Mouse (Mus musculus) hindbrain, embryonic 15.5 days (tissue): ENCODE results near the gene Sycp2. TPM values are rescaled to one million over a fixed set of nuclear protein-coding genes. Genes with fewer than 3 reads are reported as not detected.

Source experiments
- ATAC-seq: fragments of 200-750 bp; cut with Nextera tagmentation; 2 replicates; pipeline ENCODE4 v1.8.0; 2017; ENCODE audit warnings: low read depth, moderate number of reproducible peaks, moderate TSS enrichment; ENCODE audit not compliant: low FRiP score
- H3K27ac ChIP-seq: fragments of 300-500 bp; sonication (generic); replicated peaks from 2 replicates; pipeline ENCODE4 v1.5.1; 2015; ENCODE audit warnings: mild to moderate bottlenecking, inconsistent platforms
- H3K27me3 ChIP-seq: fragments of 300-500 bp; sonication (generic); 2 replicates; pipeline ENCODE4 v1.6.1; 2015; ENCODE audit warnings: control low read depth, inconsistent platforms
- H3K36me3 ChIP-seq: fragments of 300-500 bp; sonication (generic); 2 replicates; pipeline ENCODE4 v1.6.1; 2015; ENCODE audit warnings: control low read depth, inconsistent platforms
- H3K4me1 ChIP-seq: fragments of 300-500 bp; sonication (generic); replicated peaks from 2 replicates; pipeline ENCODE4 v1.6.1; 2015; ENCODE audit warnings: control low read depth, inconsistent platforms
- H3K4me2 ChIP-seq: fragments of 300-500 bp; sonication (generic); 2 replicates; pipeline ENCODE4 v1.6.1; 2015; ENCODE audit warnings: moderate library complexity, mild to moderate bottlenecking, inconsistent platforms
- H3K4me3 ChIP-seq: fragments of 300-500 bp; sonication (generic); 2 replicates; pipeline ENCODE4 v1.5.1; 2015; ENCODE audit warnings: mild to moderate bottlenecking, inconsistent platforms
- H3K9ac ChIP-seq: fragments of 300-500 bp; sonication (generic); 2 replicates; pipeline ENCODE4 v1.6.1; 2015; ENCODE audit warnings: inconsistent platforms
- H3K9me3 ChIP-seq: fragments of 300-500 bp; sonication (generic); 2 replicates; pipeline ENCODE4 v1.6.1; 2016; ENCODE audit warnings: control low read depth, inconsistent platforms
- WGBS: fragments of 180-500 bp; shearing (Covaris S2); methylation state at CpG from one replicate; pipeline ENCODE4 v1.1.7; 2015; 5-methylcytosine and 5-hydroxymethylcytosine counted together
- polyA plus RNA-seq: library from polyadenylated mRNA; unstranded; fragments of >200 nt; fragmentation: Nextera tagmentation; extraction: Ambion mirVana; gene quantifications from 2 replicates; pipeline ENCODE4 v1.2.1, GENCODE M21; 2015

The Sycp2 gene
- polyA plus RNA-seq, 1 experiment from 2014 or later: 0.18 TPM

GRCm38 (mm10) chr2:178427181-178427580 is 19.7 kb upstream of the Sycp2 start:
- Histone ChIP-seq H3K4me3 (no peak overlapping the region), H3K4me1 (0 out of 2 replicates have a peak, but pooled peaks cover 5% of the 10 kb centered on the region), H3K9ac (no peak overlapping the region), H3K27ac (no peak overlapping the region), H3K9me3 (no peaks in the 10 kb centered on the region), H3K27me3 (no peaks in the 10 kb centered on the region), H3K36me3 (no peaks in the 10 kb centered on the region), H3K4me2 (no peak overlapping the region)
- no peak for ATAC-seq
- WGBS: 88% methylated on average over 5 of the region's 5 CpGs

GRCm38 (mm10) chr2:178426229-178426628 is 18.7 kb upstream of the Sycp2 start:
- H3K4me2 ChIP-seq: no peak overlapping the region
- H3K9me3 ChIP-seq: no peaks in the 10 kb centered on the region
- H3K27ac ChIP-seq: no peak overlapping the region
- 0 out of 2 replicates have a peak, but pooled peaks have one; percentile 15 for ATAC-seq
- no peaks in the 10 kb centered on the region for H3K36me3 ChIP-seq
- WGBS: 41% methylated on average over 4 of the region's 4 CpGs
- 0 out of 2 replicates have a peak, but pooled peaks cover 5% of the 10 kb centered on the region for H3K4me1 ChIP-seq
- H3K4me3 ChIP-seq: no peak overlapping the region
- no peak overlapping the region for H3K9ac ChIP-seq
- H3K27me3 ChIP-seq: no peaks in the 10 kb centered on the region

GRCm38 (mm10) chr2:178423223-178423622 is 15.7 kb upstream of the Sycp2 start:
- H3K27me3 ChIP-seq: no peaks in the 10 kb centered on the region
- no peaks in the 10 kb centered on the region for H3K36me3 ChIP-seq
- no peak for ATAC-seq
- H3K4me3 ChIP-seq: no peak overlapping the region
- no peaks in the 10 kb centered on the region for H3K4me1 ChIP-seq
- H3K9ac ChIP-seq: no peak overlapping the region
- no peak overlapping the region for H3K4me2 ChIP-seq
- no peaks in the 10 kb centered on the region for H3K9me3 ChIP-seq
- H3K27ac ChIP-seq: no peak overlapping the region
- WGBS: 86% methylated on average over 5 of the region's 5 CpGs

- 46% methylated on average over 3 of the region's 3 CpGs for WGBS
These were observed 14.7 kb upstream of the Sycp2 start for GRCm38 (mm10) chr2:178422186-178422585.

GRCm38 (mm10) chr2:178421603-178422002 is 14.1 kb upstream of the Sycp2 start:
- 45% methylated on average over 6 of the region's 6 CpGs for WGBS
- H3K27me3 ChIP-seq: no peaks in the 10 kb centered on the region
- no peak for ATAC-seq
- no peak overlapping the region for H3K9ac ChIP-seq
- no peaks in the 10 kb centered on the region for H3K36me3 ChIP-seq
- H3K4me2 ChIP-seq: no peak overlapping the region
- H3K9me3 ChIP-seq: no peaks in the 10 kb centered on the region
- H3K27ac ChIP-seq: no peak overlapping the region
- H3K4me1 ChIP-seq: no peaks in the 10 kb centered on the region
- H3K4me3 ChIP-seq: no peak overlapping the region

More at GRCm38 (mm10) chr2:178422186-178422585, 14.7 kb upstream of the Sycp2 start:
- Histone ChIP-seq H3K4me1 (no peaks in the 10 kb centered on the region), H3K9ac (no peak overlapping the region), H3K27me3 (no peaks in the 10 kb centered on the region), H3K27ac (no peak overlapping the region), H3K4me3 (no peak overlapping the region), H3K36me3 (no peaks in the 10 kb centered on the region), H3K9me3 (no peaks in the 10 kb centered on the region), H3K4me2 (no peak overlapping the region)
- no peak for ATAC-seq

- no peaks in the 10 kb centered on the region for H3K36me3 ChIP-seq
- peaks cover 9% of the 10 kb centered on the region; the same call in 1 of the 2 replicates for H3K4me1 ChIP-seq
- H3K9ac ChIP-seq: no peak overlapping the region
- ATAC-seq: no peak
- no peak overlapping the region for H3K4me3 ChIP-seq
- H3K27me3 ChIP-seq: no peaks in the 10 kb centered on the region
- H3K9me3 ChIP-seq: no peaks in the 10 kb centered on the region
- no peak overlapping the region for H3K4me2 ChIP-seq
- no peak overlapping the region for H3K27ac ChIP-seq
- 84% methylated on average over 9 of the region's 9 CpGs for WGBS
These were observed 13.1 kb upstream of the Sycp2 start for GRCm38 (mm10) chr2:178420576-178420975.

- Histone ChIP-seq H3K9me3 (no peaks in the 10 kb centered on the region), H3K4me1 (peaks cover 39% of the 10 kb centered on the region), H3K4me3 (no peak overlapping the region), H3K4me2 (no peak overlapping the region), H3K9ac (no peak overlapping the region), H3K27me3 (no peaks in the 10 kb centered on the region), H3K27ac (no peak overlapping the region), H3K36me3 (no peaks in the 10 kb centered on the region)
- no peak for ATAC-seq
- WGBS: 80% methylated on average over 4 of the region's 4 CpGs
These were observed 9.5 kb upstream of the Sycp2 start for GRCm38 (mm10) chr2:178416970-178417369.

- no peak overlapping the region for H3K9ac ChIP-seq
- H3K4me1 ChIP-seq: peaks cover 39% of the 10 kb centered on the region
- H3K36me3 ChIP-seq: no peaks in the 10 kb centered on the region
- H3K27ac ChIP-seq: no peak overlapping the region
- H3K9me3 ChIP-seq: no peaks in the 10 kb centered on the region
- WGBS: 77% methylated on average over 13 of the region's 13 CpGs
- ATAC-seq: no peak
- no peaks in the 10 kb centered on the region for H3K27me3 ChIP-seq
- H3K4me3 ChIP-seq: no peak overlapping the region
- H3K4me2 ChIP-seq: no peak overlapping the region
These were observed 8.9 kb upstream of the Sycp2 start for GRCm38 (mm10) chr2:178416427-178416826.

GRCm38 (mm10) chr2:178415150-178415448 is 7.6 kb upstream of the Sycp2 start:
- Histone ChIP-seq H3K4me2 (peak overlapping the region; percentile 100), H3K4me1 (peaks cover 39% of the 10 kb centered on the region), H3K9ac (peak overlapping the region; percentile 74), H3K36me3 (no peaks in the 10 kb centered on the region), H3K27me3 (no peaks in the 10 kb centered on the region), H3K4me3 (peak overlapping the region; percentile 72), H3K27ac (peak overlapping the region; percentile 87), H3K9me3 (no peaks in the 10 kb centered on the region)
- 12% methylated on average over 3 of the region's 3 CpGs for WGBS
- peak; percentile 70 for ATAC-seq

- H3K27me3 ChIP-seq: no peaks in the 10 kb centered on the region
- peak within 1 kb of the TSS; percentile 100 for H3K4me2 ChIP-seq
- peak within 1 kb of the TSS; percentile 74 for H3K9ac ChIP-seq
- H3K4me3 ChIP-seq: peak within 1 kb of the TSS; percentile 72
- no peaks in the 10 kb centered on the region for H3K36me3 ChIP-seq
- peaks cover 39% of the 10 kb centered on the region for H3K4me1 ChIP-seq
- peak; percentile 88 for ATAC-seq
- peak within 1 kb of the TSS; percentile 87 for H3K27ac ChIP-seq
- no peaks in the 10 kb centered on the region for H3K9me3 ChIP-seq
- 0% methylated on average over 73 of the region's 74 CpGs for WGBS
These were observed 7.0 kb upstream of the Sycp2 start, which contains the start of the genes Ppp1r3d and Fam217b for GRCm38 (mm10) chr2:178414261-178415149. TSS of gene Ppp1r3d (minus strand) at chr2:178414472. TSS of gene Fam217b (plus strand) at chr2:178414524.

- 16% methylated on average over 75 of the region's 75 CpGs for WGBS
- Histone ChIP-seq H3K36me3 (no peaks in the 10 kb centered on the region), H3K4me3 (peak overlapping the region; percentile 72), H3K4me1 (peaks cover 39% of the 10 kb centered on the region), H3K9ac (peak overlapping the region; percentile 74), H3K4me2 (peak overlapping the region; percentile 100), H3K9me3 (no peaks in the 10 kb centered on the region), H3K27me3 (no peaks in the 10 kb centered on the region), H3K27ac (peak overlapping the region; percentile 87)
- ATAC-seq: peak; percentile 14
These were observed 6.2 kb upstream of the Sycp2 start for GRCm38 (mm10) chr2:178413481-178414260.

- H3K27me3 ChIP-seq: no peaks in the 10 kb centered on the region
- H3K9me3 ChIP-seq: no peaks in the 10 kb centered on the region
- H3K9ac ChIP-seq: no peak overlapping the region; the same call in 1 of the 2 replicates
- H3K4me3 ChIP-seq: peak overlapping the region; percentile 72
- peak overlapping the region; percentile 100 for H3K4me2 ChIP-seq
- 57% methylated on average over 13 of the region's 13 CpGs for WGBS
- ATAC-seq: no peak; the same call in 1 of the 2 replicates
- no peak overlapping the region for H3K27ac ChIP-seq
- no peaks in the 10 kb centered on the region for H3K36me3 ChIP-seq
- peaks cover 39% of the 10 kb centered on the region for H3K4me1 ChIP-seq
These were observed 5.6 kb upstream of the Sycp2 start for GRCm38 (mm10) chr2:178413081-178413480.
